Mouse (Mus musculus) liver, embryonic 12.5 days (tissue): ENCODE results near the gene Hinfp. TPM values are rescaled to one million over a fixed set of nuclear protein-coding genes. Genes with fewer than 3 reads are reported as not detected.
A peak's percentile ranks its signal among the peaks of the same experiment; 100 is the strongest.

Experiments
- ATAC-seq: fragments of 200-750 bp; cut with Nextera tagmentation; 2 replicates; pipeline ENCODE4 v1.8.0; 2017; ENCODE audit warnings: moderate number of reproducible peaks, mild to moderate bottlenecking, moderate library complexity
- H3K27ac ChIP-seq: fragments of 300-500 bp; sonication (generic); 2 replicates; pipeline ENCODE4 v1.5.1; 2016; ENCODE audit warnings: mild to moderate bottlenecking
- H3K27me3 ChIP-seq: fragments of 300-500 bp; sonication (generic); replicated peaks from 2 replicates; pipeline ENCODE4 v1.6.1; 2016; ENCODE audit warnings: mild to moderate bottlenecking, moderate library complexity
- H3K36me3 ChIP-seq: fragments of 300-500 bp; sonication (generic); 2 replicates; pipeline ENCODE4 v1.6.1; 2016; ENCODE audit warnings: mild to moderate bottlenecking, moderate library complexity
- H3K4me1 ChIP-seq: fragments of 300-500 bp; sonication (generic); 2 replicates; pipeline ENCODE4 v1.6.1; 2016
- H3K4me2 ChIP-seq: fragments of 300-500 bp; sonication (generic); 2 replicates; pipeline ENCODE4 v1.6.1; 2016; ENCODE audit warnings: mild to moderate bottlenecking, moderate library complexity
- H3K4me3 ChIP-seq: fragments of 300-500 bp; sonication (generic); 2 replicates; pipeline ENCODE4 v1.5.1; 2016; ENCODE audit warnings: mild to moderate bottlenecking, moderate library complexity
- H3K9ac ChIP-seq: fragments of 300-500 bp; sonication (generic); 2 replicates; pipeline ENCODE4 v1.6.1; 2016; ENCODE audit warnings: mild to moderate bottlenecking, moderate library complexity
- H3K9me3 ChIP-seq: fragments of 300-500 bp; sonication (generic); replicated peaks from 2 replicates; pipeline ENCODE4 v1.6.1; 2016; ENCODE audit warnings: mild to moderate bottlenecking, moderate library complexity
- WGBS: fragments of 180-500 bp; shearing (Covaris S2); methylation state at CpG from one replicate; pipeline ENCODE4 v1.1.7; 2016; ENCODE audit not compliant: insufficient replicate concordance; 5-methylcytosine and 5-hydroxymethylcytosine counted together
- polyA plus RNA-seq: library from polyadenylated mRNA; unstranded; fragments of >200 nt; fragmentation: Nextera tagmentation; extraction: Ambion mirVana; gene quantifications from 2 replicates; pipeline ENCODE4 v1.2.1, GENCODE M21; 2016

The Hinfp gene
- polyA plus RNA-seq = 16.2 and 17.2 TPM in 2 replicates

- Histone ChIP-seq H3K36me3 (peaks cover 38% of the 10 kb centered on the region), H3K27ac (peak within 1 kb of the TSS; percentile 93), H3K4me2 (peak within 1 kb of the TSS; percentile 88), H3K9me3 (no peaks in the 10 kb centered on the region), H3K27me3 (no peaks in the 10 kb centered on the region), H3K4me3 (peak within 1 kb of the TSS; percentile 99), H3K9ac (peak within 1 kb of the TSS; percentile 98), H3K4me1 (peaks cover 42% of the 10 kb centered on the region)
- WGBS = under 1% methylated on average over 54 of the region's 54 CpGs
- ATAC-seq = peak; percentile 99
These were observed at the start of gene Hinfp for GRCm38 (mm10) chr9:44305466-44306079. TSS of gene Hinfp (minus strand) at chr9:44305671.

- no peak overlapping the region for H3K27ac ChIP-seq
- 86% methylated on average over 6 of the region's 6 CpGs for WGBS
- no peak overlapping the region for H3K9ac ChIP-seq
- H3K27me3 ChIP-seq = no peaks in the 10 kb centered on the region
- peaks cover 97% of the 10 kb centered on the region for H3K36me3 ChIP-seq
- H3K9me3 ChIP-seq = no peaks in the 10 kb centered on the region
- ATAC-seq = no peak
- H3K4me3 ChIP-seq = no peak overlapping the region
- H3K4me1 ChIP-seq = peaks cover 9% of the 10 kb centered on the region
- H3K4me2 ChIP-seq = no peak overlapping the region
These were observed 47.7 kb upstream of the Hinfp start for GRCm38 (mm10) chr9:44353142-44353541.

- Histone ChIP-seq H3K4me2 (no peak overlapping the region), H3K4me3 (no peak overlapping the region), H3K36me3 (peaks cover 97% of the 10 kb centered on the region), H3K9ac (no peak overlapping the region), H3K4me1 (peaks cover 9% of the 10 kb centered on the region), H3K27me3 (no peaks in the 10 kb centered on the region), H3K27ac (no peak overlapping the region), H3K9me3 (no peaks in the 10 kb centered on the region)
- WGBS = 82% methylated on average over 10 of the region's 10 CpGs
- peak; percentile 59 for ATAC-seq
These were observed 46.9 kb upstream of the Hinfp start for GRCm38 (mm10) chr9:44352337-44352736.

- Histone ChIP-seq H3K9ac (no peak overlapping the region), H3K36me3 (peaks cover 98% of the 10 kb centered on the region), H3K27ac (no peak overlapping the region), H3K27me3 (no peaks in the 10 kb centered on the region), H3K4me2 (no peak overlapping the region), H3K9me3 (no peaks in the 10 kb centered on the region), H3K4me3 (no peak overlapping the region), H3K4me1 (peaks cover 5% of the 10 kb centered on the region)
- no peak for ATAC-seq
- WGBS = 87% methylated on average over 4 of the region's 4 CpGs
These were observed 45.9 kb upstream of the Hinfp start for GRCm38 (mm10) chr9:44351396-44351795.

- H3K9me3 ChIP-seq = no peaks in the 10 kb centered on the region
- H3K4me3 ChIP-seq = no peak overlapping the region
- H3K9ac ChIP-seq = no peak overlapping the region
- H3K36me3 ChIP-seq = peaks cover 77% of the 10 kb centered on the region
- no peak overlapping the region for H3K27ac ChIP-seq
- WGBS = 95% methylated on average over 4 of the region's 4 CpGs
- peaks cover 21% of the 10 kb centered on the region for H3K4me1 ChIP-seq
- H3K27me3 ChIP-seq = no peaks in the 10 kb centered on the region
- H3K4me2 ChIP-seq = no peak overlapping the region
- no peak for ATAC-seq
These were observed 43.1 kb upstream of the Hinfp start for GRCm38 (mm10) chr9:44348546-44348945.

GRCm38 (mm10) chr9:44347621-44348020, 42.1 kb upstream of the Hinfp start:
- Histone ChIP-seq H3K9ac (no peak overlapping the region), H3K9me3 (no peaks in the 10 kb centered on the region), H3K4me2 (no peak overlapping the region), H3K4me1 (peaks cover 29% of the 10 kb centered on the region), H3K27ac (0 out of 2 replicates have a peak overlapping the region, but pooled peaks have one; percentile 51), H3K27me3 (no peaks in the 10 kb centered on the region), H3K36me3 (peaks cover 68% of the 10 kb centered on the region), H3K4me3 (no peak overlapping the region)
- ATAC-seq = no peak
- 79% methylated on average over 4 of the region's 4 CpGs for WGBS

GRCm38 (mm10) chr9:44347166-44347565, 41.7 kb upstream of the Hinfp start:
- Histone ChIP-seq H3K27me3 (no peaks in the 10 kb centered on the region), H3K9me3 (no peaks in the 10 kb centered on the region), H3K36me3 (peaks cover 63% of the 10 kb centered on the region), H3K4me2 (no peak overlapping the region), H3K27ac (0 out of 2 replicates have a peak overlapping the region, but pooled peaks have one; percentile 51), H3K9ac (no peak overlapping the region), H3K4me3 (no peak overlapping the region), H3K4me1 (peaks cover 29% of the 10 kb centered on the region)
- no peak for ATAC-seq
- 87% methylated on average over 9 of the region's 9 CpGs for WGBS

GRCm38 (mm10) chr9:44345570-44346433, 40.3 kb upstream of the Hinfp start:
- no peak overlapping the region for H3K4me3 ChIP-seq
- no peak overlapping the region for H3K4me2 ChIP-seq
- H3K27me3 ChIP-seq = no peaks in the 10 kb centered on the region
- H3K27ac ChIP-seq = 0 out of 2 replicates have a peak overlapping the region, but pooled peaks have one; percentile 100
- peaks cover 28% of the 10 kb centered on the region for H3K4me1 ChIP-seq
- peaks cover 61% of the 10 kb centered on the region for H3K36me3 ChIP-seq
- no peaks in the 10 kb centered on the region for H3K9me3 ChIP-seq
- peak overlapping the region; percentile 98; the same call in 1 of the 2 replicates for H3K9ac ChIP-seq
- 74% methylated on average over 6 of the region's 6 CpGs for WGBS
- no peak for ATAC-seq

- ATAC-seq = peak; percentile 83
- Histone ChIP-seq H3K9me3 (no peaks in the 10 kb centered on the region), H3K9ac (peak within 1 kb of the TSS; percentile 98), H3K4me2 (peak within 1 kb of the TSS; percentile 84), H3K4me1 (peaks cover 44% of the 10 kb centered on the region), H3K27ac (peak within 1 kb of the TSS; percentile 100), H3K4me3 (peak within 1 kb of the TSS; percentile 93), H3K27me3 (no peaks in the 10 kb centered on the region), H3K36me3 (peaks cover 63% of the 10 kb centered on the region)
- WGBS = under 1% methylated on average over 39 of the region's 39 CpGs
These were observed 38.4 kb upstream of the Hinfp start, which contains the start of gene Hmbs for GRCm38 (mm10) chr9:44343781-44344421. TSS of gene Hmbs (minus strand) at chr9:44344228.

- 3% methylated on average over 6 of the region's 6 CpGs for WGBS
- peaks cover 63% of the 10 kb centered on the region for H3K36me3 ChIP-seq
- ATAC-seq = peak; percentile 81
These were observed 37.8 kb upstream of the Hinfp start for GRCm38 (mm10) chr9:44343290-44343689.

GRCm38 (mm10) chr9:44342605-44343004, 37.1 kb upstream of the Hinfp start:
- Histone ChIP-seq H3K27ac (peak overlapping the region; percentile 100), H3K4me1 (peaks cover 56% of the 10 kb centered on the region), H3K36me3 (peaks cover 63% of the 10 kb centered on the region), H3K9me3 (no peaks in the 10 kb centered on the region), H3K4me3 (peak overlapping the region; percentile 93), H3K4me2 (peak overlapping the region; percentile 84), H3K9ac (peak overlapping the region; percentile 98), H3K27me3 (no peaks in the 10 kb centered on the region)
- 37% methylated on average over 1 of the region's 1 CpGs for WGBS
- ATAC-seq = no peak

More at GRCm38 (mm10) chr9:44343290-44343689, 37.8 kb upstream of the Hinfp start:
- H3K27me3 ChIP-seq = no peaks in the 10 kb centered on the region
- H3K4me1 ChIP-seq = peaks cover 50% of the 10 kb centered on the region
- H3K9me3 ChIP-seq = no peaks in the 10 kb centered on the region
- H3K27ac ChIP-seq = peak overlapping the region; percentile 100
- H3K4me3 ChIP-seq = peak overlapping the region; percentile 93
- H3K4me2 ChIP-seq = peak overlapping the region; percentile 84
- H3K9ac ChIP-seq = peak overlapping the region; percentile 98
